Mouse (Mus musculus): ENCODE results near the gene Rapgef5.

The Rapgef5 gene

GRCm38 (mm10) chr12:117533176-117534086 lies 17.2 kb downstream of the Rapgef5 start:
- peak; percentile 32 for DNase-seq

GRCm38 (mm10) chr12:117534087-117534751 lies 17.9 kb downstream of the Rapgef5 start:
- DNase-seq = peak; percentile 16

GRCm38 (mm10) chr12:117540352-117540751 lies 24.1 kb downstream of the Rapgef5 start:
- DNase-seq = no peak

- no peak for DNase-seq
Measured at GRCm38 (mm10) chr12:117545277-117545676, 29.0 kb downstream of the Rapgef5 start.

- no peak for DNase-seq
Measured at GRCm38 (mm10) chr12:117553353-117553752, 37.1 kb downstream of the Rapgef5 start.

GRCm38 (mm10) chr12:117554612-117555063 lies 38.4 kb downstream of the Rapgef5 start:
- DNase-seq = no peak

- DNase-seq = no peak
Measured at GRCm38 (mm10) chr12:117560450-117560849, 44.2 kb downstream of the Rapgef5 start.

GRCm38 (mm10) chr12:117561411-117562059 lies 45.3 kb downstream of the Rapgef5 start:
- DNase-seq = no peak

GRCm38 (mm10) chr12:117562085-117562484 lies 45.8 kb downstream of the Rapgef5 start:
- DNase-seq = no peak

GRCm38 (mm10) chr12:117563859-117564258 lies 47.6 kb downstream of the Rapgef5 start:
- no peak for DNase-seq

GRCm38 (mm10) chr12:117566298-117566697 lies 50.0 kb downstream of the Rapgef5 start:
- DNase-seq = no peak

- DNase-seq = no peak
Measured at GRCm38 (mm10) chr12:117569671-117570070, 53.4 kb downstream of the Rapgef5 start.

- DNase-seq = no peak
Measured at GRCm38 (mm10) chr12:117584256-117584655, 68.0 kb downstream of the Rapgef5 start.

GRCm38 (mm10) chr12:117585390-117585789 lies 69.1 kb downstream of the Rapgef5 start:
- DNase-seq = no peak

GRCm38 (mm10) chr12:117586124-117586523 lies 69.8 kb downstream of the Rapgef5 start:
- peak; percentile 79 for DNase-seq

GRCm38 (mm10) chr12:117589186-117589585 lies 72.9 kb downstream of the Rapgef5 start:
- DNase-seq = no peak

- DNase-seq = no peak
Measured at GRCm38 (mm10) chr12:117592019-117592418, 75.7 kb downstream of the Rapgef5 start.

- DNase-seq = no peak
Measured at GRCm38 (mm10) chr12:117592583-117592982, 76.3 kb downstream of the Rapgef5 start.

GRCm38 (mm10) chr12:117595179-117595578 lies 78.9 kb downstream of the Rapgef5 start:
- DNase-seq = no peak

- no peak for DNase-seq
Measured at GRCm38 (mm10) chr12:117598190-117598589, 81.9 kb downstream of the Rapgef5 start.

- no peak for DNase-seq
Measured at GRCm38 (mm10) chr12:117605966-117606365, 89.7 kb downstream of the Rapgef5 start.

GRCm38 (mm10) chr12:117612715-117613114 lies 96.4 kb downstream of the Rapgef5 start:
- DNase-seq = no peak

- no peak for DNase-seq
Measured at GRCm38 (mm10) chr12:117619523-117620023, 103.3 kb downstream of the Rapgef5 start.

Data from kidney, adult 18-20 months (tissue).